Comparison of ENCODE assay signal across 9 mouse cellular contexts in the genomic region with DNA sequence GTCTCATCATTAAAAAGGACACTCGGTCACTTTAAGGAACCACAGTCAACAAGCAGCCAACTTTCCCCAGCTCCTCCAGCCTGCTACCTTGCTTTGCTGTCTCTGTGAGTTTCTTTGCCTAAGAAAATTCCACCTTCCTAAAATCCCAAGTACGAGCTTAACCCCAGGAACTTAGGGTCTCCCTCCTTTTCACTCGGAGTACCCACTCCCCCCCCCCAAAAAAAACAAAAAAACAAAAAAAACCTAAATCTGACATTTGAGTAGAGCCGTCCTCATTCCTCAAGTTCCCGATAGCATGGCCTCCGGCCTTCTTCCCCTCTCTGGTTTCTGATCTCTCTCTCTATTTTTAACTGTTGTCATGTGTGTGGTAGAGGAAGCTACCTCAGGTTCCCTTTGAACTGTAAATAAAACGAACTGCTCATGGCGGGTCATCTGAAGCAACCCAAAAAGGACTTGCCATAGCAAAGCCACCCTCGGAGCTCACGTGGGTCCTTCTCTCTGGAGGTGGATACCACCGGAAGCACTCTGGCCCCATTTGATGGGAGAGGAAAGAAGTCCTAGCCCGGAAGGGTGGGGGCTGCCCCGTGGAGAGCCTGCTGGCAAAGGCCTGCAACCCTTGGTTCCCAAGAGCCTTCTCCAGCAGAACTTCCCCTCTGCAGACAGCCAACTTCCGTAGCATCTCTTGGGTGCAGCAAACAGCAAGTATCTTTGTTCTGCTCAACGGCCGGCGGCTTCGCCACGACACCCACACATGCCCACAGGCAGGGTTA. TPM values are rescaled to one million over a fixed set of nuclear protein-coding genes. Genes with fewer than 3 reads are reported as not detected.
DNase-seq lines count a peak whose midpoint lies in the region; ATAC-seq and TF ChIP-seq lines count a peak whose summit lies in the region.
"Had no signal": no experiment of that assay in that cellular context is flagged by ENCODE, and none has a peak within 500 bp of the region (broad histone marks: within the 10 kb centered on the region; RNA-seq: fewer than 3 reads in every experiment).

A gene (minus strand): TSS at position 362 of the 770 bp plus-strand sequence.

- H3K36me3 ChIP-seq in CH12.LX (replicated peaks in 1 of 2; ENCODE audit: control insufficient read depth in 1 of 2, insufficient read depth in 1 of 2, low read length in 1 of 2), result peaks cover 0 to 13% of the 10 kb centered on the region in 2 experiments
- H3K36me3 ChIP-seq in hindbrain, embryonic 11.5 days (ENCODE audit: control insufficient read depth, insufficient read depth, low read length), result no peaks in the 10 kb centered on the region
- no peaks in the 10 kb centered on the region for H3K36me3 ChIP-seq in liver, embryonic 13.5 days
- H3K36me3 ChIP-seq: embryonic facial prominence, embryonic 15.5 days had no signal

- H3K9ac ChIP-seq in CH12.LX (ENCODE audit: insufficient read depth, low read depth), result peak within 1 kb of the TSS; percentile 95
- no peak within 1 kb of the TSS for H3K9ac ChIP-seq in hindbrain, embryonic 11.5 days (ENCODE audit: low read depth, low read length)
- no peak within 1 kb of the TSS for H3K9ac ChIP-seq in liver, embryonic 13.5 days
- H3K9ac ChIP-seq: embryonic facial prominence, embryonic 15.5 days had no signal

- TF ChIP-seq CTCF in CH12.LX (conservative IDR thresholded peaks at IDR 0.05 in 1 of 2, IDR thresholded peaks at IDR 0.05 in 1 of 2; ENCODE audit: low read depth in 2 of 2, low read length in 2 of 2), result no peak

- H3K79me2 ChIP-seq in CH12.LX (replicated peaks; ENCODE audit: control insufficient read depth, extremely low read depth, insufficient read depth, poor library complexity, severe bottlenecking), result peaks cover 42% of the 10 kb centered on the region

- peak within 1 kb of the TSS; percentile 98 for H3K27ac ChIP-seq in CH12.LX (ENCODE audit: insufficient read depth, low read depth)
- H3K27ac ChIP-seq in hindbrain, embryonic 11.5 days (ENCODE audit: low read depth, low read length), result no peak within 1 kb of the TSS
- no peak within 1 kb of the TSS for H3K27ac ChIP-seq in liver, embryonic 13.5 days
- H3K27ac ChIP-seq: embryonic facial prominence, embryonic 15.5 days had no signal

- peak; percentile 69 for TF ChIP-seq POLR2A in CH12.LX (IDR thresholded peaks at IDR 0.05; ENCODE audit: low read depth, low read length)

- dilution Hi-C loops in CH12.LX (cut with MboI; ENCODE audit: extremely low pct_ligation_motif_present, extremely low pct_unique_long_range_greater_than_20kb, low sequenced_read_pairs), result no loop called here

- no peak for TF ChIP-seq RAD21 in CH12.LX (IDR thresholded peaks at IDR 0.05; ENCODE audit: low read depth, low read length)

- DNase-seq in adrenal gland, postnatal 14 days, result peak; percentile 29
- DNase-seq in adrenal gland, postnatal 4 days (ENCODE audit: low spot score in 2 of 2), result no peak
- DNase-seq in CH12.LX (ENCODE audit: extremely low read depth), result peak; percentile 92
- no peak for DNase-seq in hindbrain, embryonic 11.5 days (ENCODE audit: low spot score)
- DNase-seq in liver, embryonic 13.5 days, result no peak
- no peak for DNase-seq in retina, postnatal 1 day
- DNase-seq in urinary bladder, adult 2 months (ENCODE audit: low spot score), result no peak

- in situ Hi-C loops in CH12.LX (cut with MboI; ENCODE audit: low pct_ligation_motif_present, low pct_unique_long_range_greater_than_20kb, low sequenced_read_pairs), result loop anchor here (25.0 kb wide), 1 partner anchor 540 kb away; a partner anchor contains a TSS

- 71% methylated on average over 19 of the region's 19 CpGs for WGBS in hindbrain, embryonic 11.5 days
- WGBS in liver, embryonic 13.5 days (ENCODE audit: insufficient replicate concordance), result 20% methylated on average over 19 of the region's 19 CpGs

- H3K9me3 ChIP-seq in CH12.LX (replicated peaks; ENCODE audit: low read length), result no peaks in the 10 kb centered on the region
- H3K9me3 ChIP-seq in hindbrain, embryonic 11.5 days (ENCODE audit: control insufficient read depth, low read length), result no peaks in the 10 kb centered on the region
- H3K9me3 ChIP-seq in liver, embryonic 13.5 days (replicated peaks), result no peaks in the 10 kb centered on the region
- H3K9me3 ChIP-seq: embryonic facial prominence, embryonic 15.5 days had no signal

- H3K4me2 ChIP-seq in CH12.LX (ENCODE audit: insufficient read depth, low read depth, poor library complexity, severe bottlenecking), result peak within 1 kb of the TSS; percentile 92
- no peak within 1 kb of the TSS for H3K4me2 ChIP-seq in hindbrain, embryonic 11.5 days (replicated peaks; ENCODE audit: low read depth, low read length)
- H3K4me2 ChIP-seq in liver, embryonic 13.5 days, result peak within 1 kb of the TSS; percentile 19; the same call in 1 of the 2 replicates
- H3K4me2 ChIP-seq: embryonic facial prominence, embryonic 15.5 days had no signal

- H3K4me1 ChIP-seq in CH12.LX (ENCODE audit: control insufficient read depth in 1 of 2, insufficient read depth in 2 of 2), result peaks cover 5 to 42% of the 10 kb centered on the region in 2 experiments
- H3K4me1 ChIP-seq in hindbrain, embryonic 11.5 days (replicated peaks; ENCODE audit: control insufficient read depth, insufficient read depth, low read length), result no peaks in the 10 kb centered on the region
- H3K4me1 ChIP-seq in liver, embryonic 13.5 days (replicated peaks), result peaks cover 36% of the 10 kb centered on the region

- H3K4me3 ChIP-seq in CH12.LX (replicated peaks in 1 of 3; ENCODE audit: low read depth in 2 of 3, low read length in 2 of 3, poor library complexity in 1 of 3), result peak within 1 kb of the TSS; percentile 63 to 92 (median 82)
- H3K4me3 ChIP-seq in hindbrain, embryonic 11.5 days (ENCODE audit: low read depth, low read length), result no peak within 1 kb of the TSS
- H3K4me3 ChIP-seq in liver, embryonic 13.5 days (replicated peaks), result no peak within 1 kb of the TSS
- H3K4me3 ChIP-seq: embryonic facial prominence, embryonic 15.5 days had no signal

- no peak for TF ChIP-seq EP300 in CH12.LX (IDR thresholded peaks at IDR 0.05; ENCODE audit: low read length)

- no peak for ATAC-seq in hindbrain, embryonic 11.5 days (ENCODE audit: low FRiP score)
- ATAC-seq in liver, embryonic 13.5 days (ENCODE audit: low read depth), result 0 out of 2 replicates have a peak, but pooled peaks have one; percentile 5
- ATAC-seq in neutrophil, adult 5-6 weeks (ENCODE audit: extremely low read depth, insufficient number of reproducible peaks, low FRiP score, poor library complexity, severe bottlenecking), result peak; percentile 53

- H3K27me3 ChIP-seq in CH12.LX (replicated peaks), result no peaks in the 10 kb centered on the region
- H3K27me3 ChIP-seq in hindbrain, embryonic 11.5 days (ENCODE audit: control insufficient read depth, insufficient read depth, low read length), result peaks cover 6% of the 10 kb centered on the region; the same call in 1 of the 2 replicates
- H3K27me3 ChIP-seq in liver, embryonic 13.5 days, result no peaks in the 10 kb centered on the region; the same call in 1 of the 2 replicates

TF ChIP-seq in CH12.LX, 34 proteins besides CTCF, POLR2A, EP300 and RAD21 (continues in another document):
- TF ChIP-seq CHD1 (IDR thresholded peaks at IDR 0.05; ENCODE audit: low read depth, low read length) (no peak; the same call in 1 of the 2 replicates), NELFE (IDR thresholded peaks at IDR 0.05; ENCODE audit: low read depth, low read length) (peak; percentile 64; the same call in 1 of the 2 replicates), RCOR1 (conservative IDR thresholded peaks at IDR 0.05; ENCODE audit: low read depth, low read length) (0 out of 2 replicates have a peak, but pooled peaks have one; percentile 27), CHD2 (IDR thresholded peaks at IDR 0.05; ENCODE audit: low read length) (no peak), MAZ (IDR thresholded peaks at IDR 0.05; ENCODE audit: low read depth, low read length) (peak; percentile 90; the same call in 1 of the 2 replicates), ETS1 (conservative IDR thresholded peaks at IDR 0.05; ENCODE audit: low read depth, low read length) (peak; percentile 75), ZC3H11A (IDR thresholded peaks at IDR 0.05; ENCODE audit: low read depth, low read length) (no peak), ZMIZ1 (IDR thresholded peaks at IDR 0.05; ENCODE audit: low read depth, low read length) (peak; percentile 27; the same call in 1 of the 2 replicates), TCF12 (IDR thresholded peaks at IDR 0.05; ENCODE audit: low read depth, low read length) (peak; percentile 74; the same call in 1 of the 2 replicates), BHLHE40 (IDR thresholded peaks at IDR 0.05; ENCODE audit: low read depth, low read length) (peak; percentile 89), JUND (conservative IDR thresholded peaks at IDR 0.05; ENCODE audit: low read depth, low read length) (no peak), MAX (IDR thresholded peaks at IDR 0.05; ENCODE audit: low read length) (peak; percentile 79), POLR2AphosphoS2 (IDR thresholded peaks at IDR 0.05; ENCODE audit: low read depth, low read length) (no peak), PAX5 (IDR thresholded peaks at IDR 0.05; ENCODE audit: low read length) (no peak), ELF1 (IDR thresholded peaks at IDR 0.05; ENCODE audit: low read depth, low read length) (peak; percentile 75), E2F4 (IDR thresholded peaks at IDR 0.05; ENCODE audit: insufficient replicate concordance, low read depth, low read length) (no peak), MAFK (IDR thresholded peaks at IDR 0.05; ENCODE audit: insufficient replicate concordance, low read length) (no peak), UBTF (IDR thresholded peaks at IDR 0.05; ENCODE audit: low read depth, low read length) (peak; percentile 93), MYC (IDR thresholded peaks at IDR 0.05; ENCODE audit: low read depth, low read length) (peak; percentile 81), ZKSCAN1 (IDR thresholded peaks at IDR 0.05; ENCODE audit: borderline replicate concordance, low read depth, low read length) (no peak), MXI1 (IDR thresholded peaks at IDR 0.05; ENCODE audit: low read depth, low read length) (peak; percentile 79), USF1 (IDR thresholded peaks at IDR 0.05; ENCODE audit: low read depth, low read length) (peak; percentile 45), JUN (IDR thresholded peaks at IDR 0.05; ENCODE audit: insufficient read depth, low read depth, low read length) (no peak), HCFC1 (IDR thresholded peaks at IDR 0.05; ENCODE audit: low read depth, low read length) (peak; percentile 65)

RNA-seq across cellular contexts. Expression of the gene that starts here (rescaled TPM):
- total RNA-seq in adrenal gland, postnatal 14 days (2021), result 4.4 and 19.1 TPM in 2 replicates
- total RNA-seq in adrenal gland, postnatal 4 days (2021), result 1 to 10 TPM; 6.8 to 8.0 TPM
- 84.0 and 95.0 TPM in 2 replicates for total RNA-seq in CH12.LX (2012; rRNA removed)
- total RNA-seq in CH12.LX (2014; rRNA removed), result 57.0 and 60.3 TPM in 2 replicates
- polyA plus RNA-seq in CH12.LX (2012; ENCODE audit: insufficient read length, low read depth), result 62.4 and 72.1 TPM in 2 replicates
- 10.1 and 11.3 TPM in 2 replicates for polyA plus RNA-seq in hindbrain, embryonic 11.5 days (2014; fragmentation: Nextera tagmentation; extraction: Ambion mirVana)
- polyA plus RNA-seq in liver, embryonic 13.5 days (2015; fragmentation: Nextera tagmentation; extraction: Ambion mirVana), result 5.6 and 6.4 TPM in 2 replicates
- total RNA-seq in neutrophil, adult 5-6 weeks (2017), result 255 and 290 TPM in 2 replicates
- 5.2 and 8.1 TPM in 2 replicates for polyA plus RNA-seq in urinary bladder, adult 2 months (2012; rRNA removed)

Comparison
In these comparisons a context has a peak if more than half of its experiments do, and no peak if none do; other contexts are left out.
1. DNase-seq: peak in adrenal gland, postnatal 14 days (single experiment) and CH12.LX (single experiment); none in adrenal gland, postnatal 4 days (0 of 2), hindbrain, embryonic 11.5 days (single experiment), liver, embryonic 13.5 days (single experiment), retina, postnatal 1 day (single experiment) and urinary bladder, adult 2 months (single experiment).
2. H3K4me3 ChIP-seq: peak in CH12.LX (3 of 3); none in hindbrain, embryonic 11.5 days (single experiment) and liver, embryonic 13.5 days (single experiment).